Comparison of ENCODE assay signal across 20 mouse cellular contexts in genomic region chr11:101179306-101179705, GRCm38 (mm10). TPM values are rescaled to one million over a fixed set of nuclear protein-coding genes. Genes with fewer than 3 reads are reported as not detected.
A peak's percentile ranks its signal among the peaks of the same experiment; 100 is the strongest.
DNase-seq lines count a peak whose midpoint lies in the region; TF ChIP-seq lines count a peak whose summit lies in the region.
"Had no signal": no experiment of that assay in that cellular context is flagged by ENCODE, and none has a peak within 500 bp of the region (broad histone marks: within the 10 kb centered on the region; RNA-seq: fewer than 3 reads in every experiment).

No protein-coding gene starts in this region.

- peak overlapping the region; percentile 91; the same call in 1 of the 2 replicates for H3K4me2 ChIP-seq in CH12.LX (ENCODE audit: insufficient read depth, low read depth, poor library complexity, severe bottlenecking)
- H3K4me2 ChIP-seq: heart, embryonic 13.5 days; hindbrain, embryonic 13.5 days; limb, embryonic 15.5 days; lung, embryonic 14.5 days; midbrain, embryonic 13.5 days had no signal

- no peak overlapping the region for H3K4me3 ChIP-seq in CH12.LX (replicated peaks in 1 of 3; ENCODE audit: low read depth in 2 of 3, low read length in 2 of 3, poor library complexity in 1 of 3)
- H3K4me3 ChIP-seq: heart, adult 2 months; heart, embryonic 13.5 days; hindbrain, embryonic 13.5 days; limb, embryonic 15.5 days; midbrain, embryonic 13.5 days had no signal

- DNase-seq in cerebellum, adult 11-12 months = peak; percentile 82
- DNase-seq in cerebellum, postnatal 4 days (ENCODE audit: low spot score in 2 of 2) = no peak
- no peak for DNase-seq in CH12.LX (ENCODE audit: extremely low read depth)
- DNase-seq in cerebellum, adult 8-10 months = peak; percentile 73
- DNase-seq in cerebellum, postnatal 36 days = peak; percentile 59 to 69
- DNase-seq in adrenal gland, postnatal 36 days = no peak
- DNase-seq in layer of hippocampus, postnatal 14 days (ENCODE audit: low spot score in 2 of 2) = no peak
- DNase-seq: forebrain, postnatal 0 days; gastrocnemius, postnatal 25 days; heart, adult 2 months; kidney, postnatal 25 days; lung, embryonic 14.5 days; right cerebral cortex, postnatal 14 days; thymus, postnatal 36 days had no signal

- peaks cover 39 to 65% of the 10 kb centered on the region in 2 experiments for H3K36me3 ChIP-seq in CH12.LX (replicated peaks in 1 of 2; ENCODE audit: control insufficient read depth in 1 of 2, insufficient read depth in 1 of 2, low read length in 1 of 2)
- H3K36me3 ChIP-seq: heart, embryonic 13.5 days; hindbrain, embryonic 13.5 days; limb, embryonic 15.5 days; midbrain, embryonic 13.5 days had no signal

- no peak for TF ChIP-seq POLR2A in CH12.LX (IDR thresholded peaks at IDR 0.05; ENCODE audit: low read depth, low read length)

- no peak overlapping the region for H3K9ac ChIP-seq in CH12.LX (ENCODE audit: insufficient read depth, low read depth)
- H3K9ac ChIP-seq: forebrain, postnatal 0 days; heart, embryonic 13.5 days; limb, embryonic 15.5 days; liver, embryonic 14.5 days; lung, embryonic 14.5 days; midbrain, embryonic 13.5 days had no signal

- in situ Hi-C loops in CH12.LX (cut with MboI; ENCODE audit: low pct_ligation_motif_present, low pct_unique_long_range_greater_than_20kb, low sequenced_read_pairs) = no loop called here

- no peaks in the 10 kb centered on the region for H3K27me3 ChIP-seq in CH12.LX (replicated peaks)

- dilution Hi-C loops in CH12.LX (cut with MboI; ENCODE audit: extremely low pct_ligation_motif_present, extremely low pct_unique_long_range_greater_than_20kb, low sequenced_read_pairs) = no loop called here

- no peak for TF ChIP-seq CTCF in CH12.LX (conservative IDR thresholded peaks at IDR 0.05 in 1 of 2, IDR thresholded peaks at IDR 0.05 in 1 of 2; ENCODE audit: low read depth in 2 of 2, low read length in 2 of 2)

- TF ChIP-seq RAD21 in CH12.LX (IDR thresholded peaks at IDR 0.05; ENCODE audit: low read depth, low read length) = no peak

- H3K27ac ChIP-seq in CH12.LX (ENCODE audit: insufficient read depth, low read depth) = no peak overlapping the region; the same call in 1 of the 2 replicates
- H3K27ac ChIP-seq: heart, adult 2 months; heart, embryonic 13.5 days; hindbrain, embryonic 13.5 days; limb, embryonic 15.5 days; liver, embryonic 14.5 days; midbrain, embryonic 13.5 days had no signal

- peaks cover 12% of the 10 kb centered on the region for H3K79me2 ChIP-seq in CH12.LX (replicated peaks; ENCODE audit: control insufficient read depth, extremely low read depth, insufficient read depth, poor library complexity, severe bottlenecking)

- no peak for TF ChIP-seq EP300 in CH12.LX (IDR thresholded peaks at IDR 0.05; ENCODE audit: low read length)

- H3K9me3 ChIP-seq in CH12.LX (replicated peaks; ENCODE audit: low read length) = no peaks in the 10 kb centered on the region
- H3K9me3 ChIP-seq: heart, embryonic 13.5 days; hindbrain, embryonic 13.5 days; limb, embryonic 15.5 days; midbrain, embryonic 13.5 days had no signal

- H3K4me1 ChIP-seq in CH12.LX (ENCODE audit: control insufficient read depth in 1 of 2, insufficient read depth in 2 of 2) = peaks cover 7 to 47% of the 10 kb centered on the region in 2 experiments

TF ChIP-seq in CH12.LX, 34 proteins besides CTCF, POLR2A, EP300 and RAD21:
- no peak for TF ChIP-seq ZKSCAN1 (IDR thresholded peaks at IDR 0.05; ENCODE audit: borderline replicate concordance, low read depth, low read length)
- no peak for TF ChIP-seq E2F4 (IDR thresholded peaks at IDR 0.05; ENCODE audit: insufficient replicate concordance, low read depth, low read length)
- TF ChIP-seq MAFK (IDR thresholded peaks at IDR 0.05; ENCODE audit: insufficient replicate concordance, low read length) = no peak
- no peak for TF ChIP-seq ZC3H11A (IDR thresholded peaks at IDR 0.05; ENCODE audit: low read depth, low read length)
- no peak for TF ChIP-seq MXI1 (IDR thresholded peaks at IDR 0.05; ENCODE audit: low read depth, low read length)
- no peak for TF ChIP-seq ELF1 (IDR thresholded peaks at IDR 0.05; ENCODE audit: low read depth, low read length)
- no peak for TF ChIP-seq NELFE (IDR thresholded peaks at IDR 0.05; ENCODE audit: low read depth, low read length)
- TF ChIP-seq POLR2AphosphoS2 (IDR thresholded peaks at IDR 0.05; ENCODE audit: low read depth, low read length) = no peak
- no peak for TF ChIP-seq JUN (IDR thresholded peaks at IDR 0.05; ENCODE audit: insufficient read depth, low read depth, low read length)
- TF ChIP-seq GABPA (IDR thresholded peaks at IDR 0.05; ENCODE audit: insufficient replicate concordance, low read depth, low read length) = no peak
- no peak for TF ChIP-seq SMC3 (IDR thresholded peaks at IDR 0.05; ENCODE audit: low read depth, low read length)
- no peak for TF ChIP-seq USF1 (IDR thresholded peaks at IDR 0.05; ENCODE audit: low read depth, low read length)
- no peak for TF ChIP-seq PAX5 (IDR thresholded peaks at IDR 0.05; ENCODE audit: low read length)

RNA-seq across cellular contexts. Expression of gene Ccr10, which starts 4.1 kb away (rescaled TPM):
- total RNA-seq in CH12.LX (2012; rRNA removed) = 29.6 and 58.7 TPM in 2 replicates
- total RNA-seq in CH12.LX (2014; rRNA removed) = 14.1 and 17.2 TPM in 2 replicates
- 12.3 TPM in 2 replicates for polyA plus RNA-seq in CH12.LX (2012; ENCODE audit: insufficient read length, low read depth)
- total RNA-seq in adrenal gland, postnatal 36 days (2021) = under 1 TPM in 1 of 2 experiments, not detected in 1; 0.43 TPM
- under 1 TPM in 1 of 2 experiments, not detected in 1; 0.18 TPM for total RNA-seq in layer of hippocampus, postnatal 14 days (2021)
- total RNA-seq: gastrocnemius, postnatal 25 days; heart, adult 2 months had no signal
- polyA plus RNA-seq: liver, embryonic 14.5 days had no signal

RNA-seq across cellular contexts. Expression of gene Plekhh3, which starts 8.2 kb away (rescaled TPM):
- total RNA-seq in CH12.LX (2012; rRNA removed) (16.3 and 20.3 TPM in 2 replicates), CH12.LX (2014; rRNA removed) (2.8 and 2.9 TPM in 2 replicates)
- 3.7 and 5.0 TPM in 2 replicates for polyA plus RNA-seq in CH12.LX (2012; ENCODE audit: insufficient read length, low read depth)
- 10 to 100 TPM; 21.5 to 30.0 TPM for total RNA-seq in adrenal gland, postnatal 36 days (2021)
- total RNA-seq in layer of hippocampus, postnatal 14 days (2021) = 10 to 100 TPM; 14.2 to 16.1 TPM

RNA-seq across cellular contexts. Expression of gene Cntnap1, which starts 9.0 kb away (rescaled TPM):
- total RNA-seq in CH12.LX (2012; rRNA removed) (15.6 and 16.7 TPM in 2 replicates), CH12.LX (2014; rRNA removed) (3.6 and 4.4 TPM in 2 replicates)
- 17.9 and 19.5 TPM in 2 replicates for polyA plus RNA-seq in CH12.LX (2012; ENCODE audit: insufficient read length, low read depth)
- total RNA-seq in adrenal gland, postnatal 36 days (2021) = 1 to 10 TPM; 4.6 to 4.9 TPM
- total RNA-seq in layer of hippocampus, postnatal 14 days (2021) = 100 to 1,000 TPM; 137 to 149 TPM

RNA-seq across cellular contexts. Expression of gene Tubg2, which starts 23.6 kb away (rescaled TPM):
- total RNA-seq in CH12.LX (2012; rRNA removed) = 3.1 and 4.7 TPM in 2 replicates
- total RNA-seq in CH12.LX (2014; rRNA removed) = 1.2 and 2.1 TPM in 2 replicates
- 8.7 and 10.5 TPM in 2 replicates for polyA plus RNA-seq in CH12.LX (2012; ENCODE audit: insufficient read length, low read depth)
- 1 to 10 TPM; 5.9 to 7.0 TPM for total RNA-seq in adrenal gland, postnatal 36 days (2021)
- 10 to 100 TPM; 36.7 to 41.0 TPM for total RNA-seq in layer of hippocampus, postnatal 14 days (2021)
- total RNA-seq: megakaryocyte, adult 5-6 weeks had no signal

RNA-seq across cellular contexts. Expression of gene Ezh1, which starts 47.0 kb away (rescaled TPM):
- total RNA-seq in CH12.LX (2012; rRNA removed) (11.1 and 15.3 TPM in 2 replicates), CH12.LX (2014; rRNA removed) (8.5 and 8.7 TPM in 2 replicates)
- 10.8 and 12.1 TPM in 2 replicates for polyA plus RNA-seq in CH12.LX (2012; ENCODE audit: insufficient read length, low read depth)
- total RNA-seq in adrenal gland, postnatal 36 days (2021) = 10 to 100 TPM; 30.0 to 37.7 TPM
- total RNA-seq in layer of hippocampus, postnatal 14 days (2021) = 10 to 100 TPM; 38.2 to 40.0 TPM

Comparison
In these comparisons a context has a peak if more than half of its experiments do, and no peak if none do; other contexts are left out.
1. DNase-seq: peak in cerebellum, adult 11-12 months (single experiment), cerebellum, adult 8-10 months (single experiment) and cerebellum, postnatal 36 days (2 of 2); none in cerebellum, postnatal 4 days (0 of 2), CH12.LX (single experiment), adrenal gland, postnatal 36 days (0 of 2) and layer of hippocampus, postnatal 14 days (0 of 2).
2. RNA of gene Ccr10, which starts 4.1 kb away (total RNA-seq): 14.1 to 58.7 TPM in CH12.LX; 0.43 TPM in adrenal gland, postnatal 36 days and 0.18 TPM in layer of hippocampus, postnatal 14 days; every median in the first group is over 10 times any median in the second.
3. RNA of gene Cntnap1, which starts 9.0 kb away (total RNA-seq): 137 to 149 TPM in layer of hippocampus, postnatal 14 days; 3.6 to 16.7 TPM in CH12.LX and 4.6 to 4.9 TPM in adrenal gland, postnatal 36 days; every median in the first group is over 4 times any median in the second.